Mouse (Mus musculus): ENCODE measurements around the gene March10.

Gene March10

DNA sequence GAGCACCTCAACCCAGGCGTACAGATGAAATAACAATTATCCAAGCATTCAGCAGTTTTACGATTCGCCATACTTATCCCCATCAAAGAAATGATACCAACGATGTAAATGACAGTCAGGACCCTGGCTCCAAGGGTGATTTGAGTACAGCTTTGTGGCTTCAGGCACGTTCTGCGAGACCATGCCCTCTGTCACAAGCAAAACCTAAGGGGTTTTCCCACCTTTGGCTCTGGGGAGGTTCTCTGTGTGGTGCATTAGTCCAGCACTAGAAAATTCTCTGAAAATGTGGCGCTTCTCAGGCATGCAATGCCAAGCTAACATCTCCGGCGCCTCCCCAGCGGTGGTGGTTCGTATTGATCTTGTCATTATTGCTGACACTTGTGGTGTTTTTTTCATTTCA is 47.1 kb downstream of the March10 start:
- DNase-seq (ENCODE audit: low read depth, low spot score), result no peak

- DNase-seq (ENCODE audit: low read depth, low spot score), result no peak
These were observed 48.6 kb downstream of the March10 start for GRCm38 (mm10) chr11:105407846-105408441.

DNA sequence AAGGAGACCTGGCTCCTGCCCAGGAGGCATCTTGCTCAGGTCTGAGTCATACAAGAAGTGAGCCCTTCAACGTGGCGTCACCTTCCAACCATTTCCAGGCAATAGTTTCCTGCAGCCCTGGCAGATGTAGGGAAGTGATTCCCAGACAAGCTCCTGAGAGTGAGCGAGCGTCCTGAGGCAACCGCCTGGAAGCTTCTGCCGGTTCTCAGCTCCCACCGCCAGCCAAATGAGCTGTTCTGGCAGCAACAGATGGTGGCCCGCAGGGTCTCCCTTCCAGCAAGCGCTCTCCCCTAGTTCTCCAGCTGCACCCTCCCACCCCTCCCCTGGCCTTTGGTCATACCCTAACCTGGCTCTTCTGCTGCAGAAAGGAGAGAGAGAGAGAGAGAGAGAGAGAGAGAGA is 54.2 kb downstream of the March10 start:
- peak; percentile 51 for DNase-seq (ENCODE audit: low read depth, low spot score)

GRCm38 (mm10) chr11:105390290-105390689 is 66.2 kb downstream of the March10 start:
- peak; percentile 50 for DNase-seq (ENCODE audit: low read depth, low spot score)

GRCm38 (mm10) chr11:105388636-105389035 is 67.9 kb downstream of the March10 start:
- peak; percentile 87 for DNase-seq (ENCODE audit: low read depth, low spot score)

GRCm38 (mm10) chr11:105385266-105385665 is 71.3 kb downstream of the March10 start:
- DNase-seq (ENCODE audit: low read depth, low spot score), result peak; percentile 82

DNA sequence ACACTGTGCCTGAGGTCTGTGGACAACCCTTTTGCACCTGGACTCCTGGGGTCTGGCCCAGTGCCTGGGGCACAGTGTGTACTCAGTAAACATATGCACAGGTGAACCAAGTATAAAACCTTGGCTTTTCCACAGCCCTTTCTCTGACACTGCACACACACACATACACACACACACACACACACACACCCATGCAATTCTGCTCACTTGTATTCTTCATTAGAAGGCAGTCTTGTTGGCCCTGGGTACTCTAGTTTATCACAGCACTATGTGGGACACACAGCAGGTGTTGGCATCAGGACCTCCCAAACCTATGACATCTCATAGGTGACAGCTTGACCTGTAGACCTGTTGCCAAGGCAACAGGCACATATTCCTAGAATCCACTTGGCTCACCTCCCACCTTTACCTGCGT is 80.7 kb downstream of the March10 start:
- DNase-seq (ENCODE audit: low read depth, low spot score), result peak; percentile 38

DNA sequence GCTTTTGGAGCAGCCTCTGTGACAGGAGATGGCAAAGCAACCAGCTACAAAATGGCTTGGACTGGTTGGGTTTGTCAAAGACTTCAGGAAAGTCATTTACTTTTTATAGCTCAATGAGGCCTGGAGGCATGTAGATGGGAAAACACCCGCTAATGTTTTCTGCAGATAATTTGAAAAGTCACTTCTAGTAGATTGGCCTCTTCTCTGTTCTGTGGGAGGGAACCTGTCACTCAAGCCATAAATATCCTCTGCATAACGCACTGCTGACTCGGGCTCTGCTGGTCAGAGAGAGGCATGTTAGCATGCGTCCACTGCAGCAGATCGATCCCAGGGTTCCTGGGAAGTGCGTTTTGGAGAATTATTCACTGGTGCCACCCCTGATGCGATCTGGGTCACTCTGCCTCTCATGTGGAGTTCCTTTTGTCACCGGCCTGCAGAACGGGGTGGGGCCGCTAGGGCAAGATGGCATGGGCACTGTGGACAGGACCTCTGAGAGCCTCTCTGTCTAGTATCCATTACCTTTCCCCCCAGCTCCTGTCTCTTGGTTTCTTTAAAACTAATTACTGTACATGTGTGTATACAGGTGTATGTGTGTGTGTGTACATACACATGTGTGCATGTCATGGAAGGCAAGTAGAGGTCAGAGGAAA is 81.9 kb downstream of the March10 start:
- DNase-seq (ENCODE audit: low read depth, low spot score), result no peak

DNA sequence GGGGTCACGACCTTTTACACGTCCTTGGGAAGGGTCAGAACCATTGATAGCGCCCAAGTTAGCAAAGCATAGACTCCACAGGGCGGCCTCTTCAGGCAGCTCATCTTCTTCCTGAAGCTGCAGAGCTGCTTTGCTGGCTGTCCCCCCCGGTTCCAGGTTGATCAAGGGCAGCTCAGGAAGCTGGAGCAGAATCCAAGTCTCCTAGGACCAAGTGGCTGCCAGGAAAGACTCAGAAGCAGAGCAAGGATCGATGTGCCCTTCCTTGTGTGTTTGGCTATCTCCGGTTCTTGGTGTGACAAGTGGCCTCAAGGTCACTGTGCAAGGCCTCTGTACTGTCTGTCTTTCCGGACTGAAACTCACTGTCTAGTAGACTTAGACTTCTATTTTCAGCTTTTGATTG is 82.7 kb downstream of the March10 start:
- no peak for DNase-seq (ENCODE audit: low read depth, low spot score)

- DNase-seq (ENCODE audit: low read depth, low spot score), result no peak
These were observed 84.7 kb downstream of the March10 start for GRCm38 (mm10) chr11:105371818-105372217.

DNA sequence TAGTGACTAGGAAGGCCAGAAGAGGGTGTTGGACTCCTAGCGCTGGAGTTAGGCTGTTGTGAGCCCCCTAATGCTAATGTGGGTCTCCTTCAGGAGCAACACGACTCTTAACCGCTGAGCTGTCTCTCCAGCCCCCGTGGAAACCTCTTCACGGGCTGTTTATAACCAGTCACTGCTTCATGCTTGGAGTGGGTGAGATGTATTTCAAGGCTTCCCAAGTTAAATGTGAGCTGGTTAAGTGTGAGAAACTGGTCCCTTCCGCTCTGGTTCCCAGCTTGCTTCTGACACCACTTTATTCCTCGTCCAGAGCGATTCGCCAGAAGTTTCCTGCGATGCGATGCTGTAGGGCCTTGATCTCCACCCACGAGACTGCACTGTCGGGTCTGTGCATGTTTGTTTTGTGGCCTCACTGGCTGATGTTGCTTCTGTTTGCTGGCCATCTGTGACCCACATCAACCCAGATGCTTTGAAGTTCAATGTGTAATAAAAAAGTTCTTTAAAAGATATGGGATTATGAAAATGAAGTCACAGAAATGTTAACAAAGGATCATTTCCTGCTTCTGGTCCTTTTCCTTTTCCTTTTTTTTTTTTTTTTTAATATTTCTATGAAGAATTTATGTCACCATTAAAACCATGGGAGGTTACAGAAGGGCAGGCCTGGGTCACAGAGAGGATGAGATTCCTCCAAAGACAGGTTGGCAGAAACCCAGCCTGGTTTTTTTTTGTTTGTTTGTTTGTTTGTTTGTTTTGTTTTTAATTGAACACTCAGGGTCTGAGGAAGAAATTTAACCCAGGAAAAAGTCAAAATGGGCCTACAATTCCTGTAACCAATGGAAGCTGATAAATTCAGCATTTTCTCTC is 86.8 kb downstream of the March10 start:
- peak; percentile 57 for DNase-seq (ENCODE audit: low read depth, low spot score)

GRCm38 (mm10) chr11:105368833-105369232 is 87.7 kb downstream of the March10 start:
- DNase-seq (ENCODE audit: low read depth, low spot score), result no peak

GRCm38 (mm10) chr11:105367163-105367562 is 89.4 kb downstream of the March10 start:
- no peak for DNase-seq (ENCODE audit: low read depth, low spot score)

DNA sequence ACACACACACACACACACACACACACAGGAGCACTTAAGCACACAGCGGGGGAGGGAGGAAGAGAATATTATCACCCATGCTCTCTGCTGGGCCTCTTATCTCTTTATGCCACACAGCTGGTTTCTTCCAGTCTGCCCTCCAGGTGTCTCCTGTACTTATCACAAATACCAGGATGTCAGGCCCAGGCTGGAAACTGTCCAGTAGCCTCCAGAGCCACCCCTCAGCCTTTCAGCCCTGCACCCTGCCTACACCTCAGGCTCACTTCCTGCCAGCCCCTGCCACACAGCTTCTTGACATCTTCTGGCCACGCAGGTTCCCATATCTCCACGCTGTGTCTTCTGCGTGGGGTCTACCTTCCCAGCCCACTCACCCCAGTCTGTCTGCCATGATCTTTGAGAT is 90.5 kb downstream of the March10 start:
- DNase-seq (ENCODE audit: low read depth, low spot score), result no peak

GRCm38 (mm10) chr11:105365611-105366010 is 90.9 kb downstream of the March10 start:
- DNase-seq (ENCODE audit: low read depth, low spot score), result no peak

- DNase-seq (ENCODE audit: low read depth, low spot score), result peak; percentile 87
These were observed 92.0 kb downstream of the March10 start for GRCm38 (mm10) chr11:105364386-105365065.

- DNase-seq (ENCODE audit: low read depth, low spot score), result peak; percentile 88
These were observed 92.7 kb downstream of the March10 start for GRCm38 (mm10) chr11:105363598-105364385.

GRCm38 (mm10) chr11:105362946-105363597 is 93.5 kb downstream of the March10 start:
- peak; percentile 79 for DNase-seq (ENCODE audit: low read depth, low spot score)

DNA sequence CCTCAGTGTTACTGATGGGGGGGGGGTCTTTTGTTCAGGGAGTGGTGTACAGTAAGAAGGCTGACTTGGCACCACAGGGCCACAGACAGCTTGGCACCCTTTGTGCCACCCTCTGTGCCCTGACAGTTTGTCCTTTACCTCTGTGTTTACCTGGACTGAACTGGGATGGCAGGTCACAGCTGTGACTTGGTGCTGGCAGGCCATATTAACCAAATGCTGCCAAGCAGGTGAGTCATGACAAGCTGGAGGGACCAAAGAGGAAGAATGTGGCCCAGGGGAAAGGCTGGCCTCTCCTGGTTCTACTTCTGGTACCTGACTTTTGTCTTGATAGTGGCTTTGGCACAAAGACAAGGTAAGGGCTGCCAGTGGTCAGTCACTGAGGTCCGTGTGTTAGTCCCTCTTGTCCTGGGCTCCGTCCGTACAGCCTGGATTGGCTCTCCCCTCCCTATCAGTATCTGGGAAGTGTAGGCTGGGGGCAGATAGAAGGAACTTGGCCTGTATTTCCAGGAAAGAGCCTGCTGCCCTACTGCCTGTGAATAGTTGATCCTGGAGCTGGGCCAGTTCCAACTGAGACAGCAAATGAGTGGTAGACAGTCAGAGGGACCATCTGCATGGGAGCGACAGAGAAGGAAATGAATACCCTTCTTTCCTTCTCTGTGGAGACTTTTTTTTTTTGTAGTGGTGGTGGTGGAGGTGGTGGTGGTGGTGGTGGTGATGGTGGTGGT is 94.3 kb downstream of the March10 start:
- peak; percentile 54 for DNase-seq (ENCODE audit: low read depth, low spot score)

GRCm38 (mm10) chr11:105356301-105356700 is 100.2 kb downstream of the March10 start:
- no peak for DNase-seq (ENCODE audit: low read depth, low spot score)

Measured in brain, adult 2 months (tissue).